Mouse (Mus musculus): ENCODE results near the gene Resf1. TPM values are rescaled to one million over a fixed set of nuclear protein-coding genes. Genes with fewer than 3 reads are reported as not detected.
"Not testable (repeated sequence)": the region's sequence is repeated elsewhere in the genome, so short reads cannot be mapped to it uniquely, and the experiment has no call there.

The Resf1 gene
- polyA plus RNA-seq, 1 experiment = 34.0 TPM

GRCm38 (mm10) chr6:149357155-149357554 lies 47.9 kb downstream of the Resf1 start:
- H3K27ac ChIP-seq (ENCODE audit: control insufficient read depth, insufficient read depth, low read depth, low read length, poor library complexity) = no peak overlapping the region
- H3K4me1 ChIP-seq (ENCODE audit: control insufficient read depth, insufficient read depth, low read length) = no peaks in the 10 kb centered on the region
- TF ChIP-seq CTCF (IDR thresholded peaks at IDR 0.05; ENCODE audit: control insufficient read depth, insufficient read depth, low read length) = no peak
- H3K4me3 ChIP-seq (replicated peaks; ENCODE audit: control insufficient read depth, low read depth, low read length) = no peak overlapping the region

GRCm38 (mm10) chr6:149362533-149362932 lies 53.3 kb downstream of the Resf1 start:
- WGBS = 95% methylated on average over 20 of the region's 20 CpGs
- H3K27ac ChIP-seq (ENCODE audit: control insufficient read depth, insufficient read depth, low read depth, low read length, poor library complexity); H3K4me3 ChIP-seq (replicated peaks; ENCODE audit: control insufficient read depth, low read depth, low read length); H3K4me1 ChIP-seq (ENCODE audit: control insufficient read depth, insufficient read depth, low read length): not testable (repeated sequence)

DNA sequence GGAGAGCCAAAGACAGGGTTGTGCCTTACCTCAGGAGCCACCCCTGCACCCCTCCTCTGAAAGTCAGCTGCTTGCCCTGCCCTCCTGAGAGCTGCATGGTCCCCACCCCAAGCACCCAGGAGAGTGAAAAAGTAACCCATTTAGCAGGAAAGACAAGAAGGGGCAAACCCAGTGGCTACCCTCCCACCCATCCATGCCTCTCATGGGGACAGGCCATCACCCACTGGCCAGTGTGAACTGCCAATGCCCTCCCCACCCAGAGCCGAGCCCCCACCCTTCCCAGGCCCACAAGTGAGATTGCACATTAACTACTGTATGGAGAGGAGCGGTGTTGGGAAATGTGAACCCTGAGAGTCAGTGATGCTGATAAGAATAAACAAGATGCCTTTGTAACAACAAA lies 56.8 kb downstream of the Resf1 start:
- 73% methylated on average over 2 of the region's 2 CpGs for WGBS
- H3K27ac ChIP-seq (ENCODE audit: control insufficient read depth, insufficient read depth, low read depth, low read length, poor library complexity); H3K4me1 ChIP-seq (ENCODE audit: control insufficient read depth, insufficient read depth, low read length); H3K4me3 ChIP-seq (replicated peaks; ENCODE audit: control insufficient read depth, low read depth, low read length): not testable (repeated sequence)

GRCm38 (mm10) chr6:149366403-149366802 lies 57.2 kb downstream of the Resf1 start:
- H3K4me1 ChIP-seq (ENCODE audit: control insufficient read depth, insufficient read depth, low read length) = no peaks in the 10 kb centered on the region
- 50% methylated on average over 2 of the region's 2 CpGs for WGBS

GRCm38 (mm10) chr6:149374986-149375457 lies 65.8 kb downstream of the Resf1 start:
- TF ChIP-seq CTCF (IDR thresholded peaks at IDR 0.05; ENCODE audit: control insufficient read depth, insufficient read depth, low read length) (no peak), POLR2A (IDR thresholded peaks at IDR 0.05; ENCODE audit: borderline replicate concordance, control insufficient read depth, low read depth, low read length) (no peak)
- Histone ChIP-seq H3K4me3 (replicated peaks; ENCODE audit: control insufficient read depth, low read depth, low read length) (no peak overlapping the region), H3K4me1 (ENCODE audit: control insufficient read depth, insufficient read depth, low read length) (no peaks in the 10 kb centered on the region), H3K27ac (ENCODE audit: control insufficient read depth, insufficient read depth, low read depth, low read length, poor library complexity) (no peak overlapping the region)
- 0% methylated on average over 2 of the region's 2 CpGs for WGBS

More at GRCm38 (mm10) chr6:149366403-149366802, 57.2 kb downstream of the Resf1 start:
- H3K4me3 ChIP-seq (replicated peaks; ENCODE audit: control insufficient read depth, low read depth, low read length) = no peak overlapping the region
- TF ChIP-seq POLR2A (IDR thresholded peaks at IDR 0.05; ENCODE audit: borderline replicate concordance, control insufficient read depth, low read depth, low read length) = no peak
- TF ChIP-seq CTCF (IDR thresholded peaks at IDR 0.05; ENCODE audit: control insufficient read depth, insufficient read depth, low read length) = no peak
- H3K27ac ChIP-seq (ENCODE audit: control insufficient read depth, insufficient read depth, low read depth, low read length, poor library complexity) = no peak overlapping the region

DNA sequence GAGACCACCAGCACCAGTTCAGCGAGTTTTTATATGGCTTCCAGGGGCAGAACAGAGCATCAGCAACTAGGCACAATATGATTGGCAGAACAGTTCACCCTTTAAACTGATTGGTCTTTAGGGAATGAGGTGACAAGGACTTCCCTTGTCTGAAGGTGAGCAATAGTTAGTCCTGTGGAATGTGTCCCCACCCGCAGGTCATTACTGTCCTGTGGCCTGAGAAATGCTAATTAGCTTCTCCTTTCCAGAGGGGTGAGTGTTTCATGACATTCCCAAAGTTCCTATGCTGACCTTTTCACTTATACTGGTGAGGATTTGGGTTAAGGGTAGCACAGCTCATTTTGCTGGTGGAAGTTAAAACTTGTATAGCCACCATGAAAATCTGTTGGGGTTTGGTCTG lies 74.3 kb downstream of the Resf1 start:
- no peak overlapping the region for H3K27ac ChIP-seq (ENCODE audit: control insufficient read depth, insufficient read depth, low read depth, low read length, poor library complexity)
- no peaks in the 10 kb centered on the region for H3K4me1 ChIP-seq (ENCODE audit: control insufficient read depth, insufficient read depth, low read length)
- TF ChIP-seq POLR2A (IDR thresholded peaks at IDR 0.05; ENCODE audit: borderline replicate concordance, control insufficient read depth, low read depth, low read length) = no peak
- TF ChIP-seq CTCF (IDR thresholded peaks at IDR 0.05; ENCODE audit: control insufficient read depth, insufficient read depth, low read length) = no peak
- no peak overlapping the region for H3K4me3 ChIP-seq (replicated peaks; ENCODE audit: control insufficient read depth, low read depth, low read length)
- WGBS = 79% methylated on average over 2 of the region's 2 CpGs

Other genes with a start within 250 kb of the Resf1 start
- gene Dennd5b, start 207.7 kb upstream of the Resf1 start, polyA plus RNA-seq (2011; ENCODE audit: insufficient read depth, insufficient read length, low replicate concordance, missing spikeins) = 1.4 and 3.0 TPM in 2 replicates
- gene Gm10203, start 179.2 kb upstream of the Resf1 start, polyA plus RNA-seq (2011; ENCODE audit: insufficient read depth, insufficient read length, low replicate concordance, missing spikeins) = not detected in 2 replicates
- 3.8 and 6.2 TPM in 2 replicates for gene Etfbkmt, start 169.6 kb upstream of the Resf1 start, polyA plus RNA-seq (2011; ENCODE audit: insufficient read depth, insufficient read length, low replicate concordance, missing spikeins)
- gene Amn1, start 120.7 kb upstream of the Resf1 start, polyA plus RNA-seq (2011; ENCODE audit: insufficient read depth, insufficient read length, low replicate concordance, missing spikeins) = 2.6 and 4.0 TPM in 2 replicates
- gene Bicd1, start 99.5 kb downstream of the Resf1 start, polyA plus RNA-seq (2011; ENCODE audit: insufficient read depth, insufficient read length, low replicate concordance, missing spikeins) = 1.1 and 1.2 TPM in 2 replicates

Data from bone marrow, adult 2 months (tissue).